Mouse (Mus musculus) MEL (cell line): ENCODE measurements around the gene Tcap. TPM values are rescaled to one million over a fixed set of nuclear protein-coding genes. Genes with fewer than 3 reads are reported as not detected.

Experiments used
- DNase-seq: peaks from one replicate; pipeline ENCODE4 v3.0.0; 2011; ENCODE audit warnings: low read depth, low spot score
- H3K27ac ChIP-seq: 2 replicates; pipeline ENCODE4 v1.5.1; 2012; ENCODE audit warnings: low read depth, mild to moderate bottlenecking, control low read depth, low read length, moderate library complexity; ENCODE audit not compliant: control insufficient read depth
- H3K27me3 ChIP-seq, 2 experiments: fragments of 150-350 bp in 1 of 2; sonication (generic) in 1 of 2; 2 replicates each; pipeline ENCODE4 v1.6.1; 2012; ENCODE audit warnings: low read length in 2 of 2, mild to moderate bottlenecking in 2 of 2, improper control_type of control experiment in 1 of 2, moderate library complexity in 1 of 2; ENCODE audit not compliant: insufficient read depth in 2 of 2, control insufficient read depth in 1 of 2
- H3K36me3 ChIP-seq, 2 experiments: 2 replicates each; pipeline ENCODE4 v1.6.1; 2012 to 2014; ENCODE audit warnings: low read length in 2 of 2, improper control_type of control experiment in 1 of 2, inconsistent platforms in 1 of 2, mild to moderate bottlenecking in 1 of 2; ENCODE audit not compliant: insufficient read depth in 2 of 2, control insufficient read depth in 1 of 2
- H3K4me1 ChIP-seq, 2 experiments: fragments of 150-350 bp in 1 of 2; sonication (generic) in 1 of 2; 2 replicates each; pipeline ENCODE4 v1.6.1; 2012; ENCODE audit warnings: low read length in 2 of 2, improper control_type of control experiment in 1 of 2, mild to moderate bottlenecking in 1 of 2; ENCODE audit not compliant: insufficient read depth in 2 of 2, control insufficient read depth in 1 of 2
- H3K4me3 ChIP-seq, 2 experiments: fragments of 150-350 bp in 1 of 2; sonication (generic) in 1 of 2; 2 replicates each; pipeline ENCODE4 v1.5.1; 2012; ENCODE audit warnings: low read depth in 2 of 2, low read length in 2 of 2, mild to moderate bottlenecking in 2 of 2, moderate library complexity in 2 of 2, control low read depth in 1 of 2, improper control_type of control experiment in 1 of 2; ENCODE audit not compliant: control insufficient read depth in 1 of 2, insufficient read depth in 1 of 2
- H3K79me2 ChIP-seq: 2 replicates; pipeline ENCODE4 v1.6.1; 2012; ENCODE audit warnings: mild to moderate bottlenecking, low read length, moderate library complexity; ENCODE audit not compliant: control insufficient read depth, poor library complexity, insufficient read depth
- H3K9ac ChIP-seq: 2 replicates; pipeline ENCODE4 v1.6.1; 2012; ENCODE audit warnings: low read depth, mild to moderate bottlenecking, control low read depth, low read length, moderate library complexity; ENCODE audit not compliant: control insufficient read depth, poor library complexity, severe bottlenecking
- H3K9me3 ChIP-seq: fragments of 150-350 bp; sonication (generic); replicated peaks from 2 replicates; pipeline ENCODE4 v1.6.1; 2012; ENCODE audit warnings: mild to moderate bottlenecking, low read length, improper control_type of control experiment, moderate library complexity; ENCODE audit not compliant: insufficient read depth
- BHLHE40 ChIP-seq: IDR thresholded peaks from 2 replicates; pipeline ENCODE4 v1.6.1; 2012; ENCODE audit warnings: low read depth, mild to moderate bottlenecking, inconsistent platforms, low read length, improper control_type of control experiment, borderline replicate concordance
- CHD2 ChIP-seq: IDR thresholded peaks from 2 replicates; pipeline ENCODE4 v1.6.1; 2011; ENCODE audit warnings: low read length, improper control_type of control experiment
- CTCF ChIP-seq, 3 experiments: IDR thresholded peaks in 2 of 3; conservative IDR thresholded peaks in 1 of 3; 2 replicates each; pipeline ENCODE4 v1.5.1; 2011 to 2012; ENCODE audit warnings: low read length in 3 of 3, low read depth in 2 of 3, mild to moderate bottlenecking in 2 of 3, improper control_type of control experiment in 1 of 3, inconsistent platforms in 1 of 3, mixed read lengths in 1 of 3, moderate library complexity in 1 of 3; ENCODE audit not compliant: control insufficient read depth in 1 of 3, insufficient read depth in 1 of 3, poor library complexity in 1 of 3, severe bottlenecking in 1 of 3
- ELF1 ChIP-seq: IDR thresholded peaks from 2 replicates; pipeline ENCODE4 v1.6.1; 2014; ENCODE audit warnings: low read depth, mild to moderate bottlenecking, inconsistent platforms, low read length, improper control_type of control experiment, moderate library complexity
- ETS1 ChIP-seq: IDR thresholded peaks from 2 replicates; pipeline ENCODE4 v1.6.1; 2012; ENCODE audit warnings: low read depth, mild to moderate bottlenecking, inconsistent platforms, low read length, improper control_type of control experiment, moderate library complexity
- HCFC1 ChIP-seq: IDR thresholded peaks from 2 replicates; pipeline ENCODE4 v1.6.1; 2012; ENCODE audit warnings: low read depth, mild to moderate bottlenecking, inconsistent platforms, low read length, improper control_type of control experiment, moderate library complexity
- MEF2A ChIP-seq: IDR thresholded peaks from 2 replicates; pipeline ENCODE4 v1.6.1; 2014; ENCODE audit warnings: low read depth, mild to moderate bottlenecking, inconsistent platforms, low read length, improper control_type of control experiment; ENCODE audit not compliant: poor library complexity, insufficient replicate concordance, severe bottlenecking; ENCODE audit errors: extremely low read depth
- MXI1 ChIP-seq: IDR thresholded peaks from 2 replicates; pipeline ENCODE4 v1.6.1; 2011; ENCODE audit warnings: mild to moderate bottlenecking, low read depth, low read length, improper control_type of control experiment
- MYC ChIP-seq: IDR thresholded peaks from 2 replicates; pipeline ENCODE4 v1.6.1; 2011; ENCODE audit warnings: low read depth, mild to moderate bottlenecking, low read length, improper control_type of control experiment, moderate library complexity
- NELFE ChIP-seq: IDR thresholded peaks from 2 replicates; pipeline ENCODE4 v1.6.1; 2011; ENCODE audit warnings: low read depth, low read length, improper control_type of control experiment
- NRF1 ChIP-seq: IDR thresholded peaks from 2 replicates; pipeline ENCODE4 v1.6.1; 2014; ENCODE audit warnings: low read depth, mild to moderate bottlenecking, inconsistent platforms, low read length, improper control_type of control experiment, moderate library complexity; ENCODE audit not compliant: poor library complexity, insufficient read depth, severe bottlenecking
- POLR2A ChIP-seq, 2 experiments: IDR thresholded peaks; 2 replicates each; pipeline ENCODE4 v1.6.1; 2011 to 2012; ENCODE audit warnings: low read length in 2 of 2, mild to moderate bottlenecking in 2 of 2, control low read depth in 1 of 2, improper control_type of control experiment in 1 of 2, low read depth in 1 of 2, moderate library complexity in 1 of 2; ENCODE audit not compliant: control insufficient read depth in 1 of 2, insufficient read depth in 1 of 2, poor library complexity in 1 of 2
- RAD21 ChIP-seq: IDR thresholded peaks from 2 replicates; pipeline ENCODE4 v1.6.1; 2011; ENCODE audit warnings: mild to moderate bottlenecking, low read depth, low read length, improper control_type of control experiment
- RCOR1 ChIP-seq: IDR thresholded peaks from 2 replicates; pipeline ENCODE4 v1.6.1; 2012; ENCODE audit warnings: low read depth, mild to moderate bottlenecking, inconsistent platforms, low read length, improper control_type of control experiment
- SMC3 ChIP-seq: IDR thresholded peaks from 2 replicates; pipeline ENCODE4 v1.6.1; 2011; ENCODE audit warnings: low read depth, low read length, improper control_type of control experiment
- TAL1 ChIP-seq: IDR thresholded peaks from 2 replicates; pipeline ENCODE4 v1.6.1; 2012; ENCODE audit warnings: mild to moderate bottlenecking, inconsistent platforms, low read length, moderate library complexity, mixed read lengths
- USF1 ChIP-seq: IDR thresholded peaks from 2 replicates; pipeline ENCODE4 v1.6.1; 2014; ENCODE audit warnings: low read depth, mild to moderate bottlenecking, inconsistent platforms, low read length, improper control_type of control experiment, moderate library complexity
- ZC3H11A ChIP-seq: IDR thresholded peaks from 2 replicates; pipeline ENCODE4 v1.6.1; 2012; ENCODE audit warnings: low read depth, mild to moderate bottlenecking, inconsistent platforms, low read length, improper control_type of control experiment
- ZKSCAN1 ChIP-seq: IDR thresholded peaks from 2 replicates; pipeline ENCODE4 v1.6.1; 2012; ENCODE audit warnings: low read depth, mild to moderate bottlenecking, inconsistent platforms, low read length, improper control_type of control experiment, moderate library complexity
- polyA plus RNA-seq, 2 experiments: library from polyadenylated mRNA; stranded (reverse) in 1 of 2; unstranded in 1 of 2; fragments of >175 nt in 1 of 2; fragments of >200 nt in 1 of 2; gene quantifications; 2 replicates each; pipeline versions ENCODE4 v1.2.1 to v1.2.4; 2012; ENCODE audit warnings: low replicate concordance in 2 of 2, low read depth in 1 of 2; ENCODE audit not compliant: insufficient read length in 2 of 2, insufficient read depth in 1 of 2, missing spikeins in 1 of 2
- total RNA-seq: library from RNA; depleted of rRNA; stranded (reverse); fragments of 300-350 nt; gene quantifications from 2 replicates; pipeline ENCODE4 v1.2.3, GENCODE M21; 2012

Tcap gene
- total and polyA plus RNA-seq, 3 experiments: 0.07 TPM; not detected in 2

- peaks cover 0 to under 1% of the 10 kb centered on the region in 2 experiments; a peak in 1 of 4 replicates for H3K36me3 ChIP-seq
- no peaks in the 10 kb centered on the region for H3K27me3 ChIP-seq
- H3K4me1 ChIP-seq: no peaks in the 10 kb centered on the region
- no peak overlapping the region for H3K27ac ChIP-seq
- no peak overlapping the region for H3K4me3 ChIP-seq
- TF ChIP-seq TAL1 (no peak), NRF1 (no peak), ELF1 (no peak), SMC3 (no peak)
- no peak overlapping the region for H3K9ac ChIP-seq
- H3K9me3 ChIP-seq: no peaks in the 10 kb centered on the region
- DNase-seq: no peak
- H3K79me2 ChIP-seq: no peaks in the 10 kb centered on the region; the same call in 1 of the 2 replicates
Measured at GRCm38 (mm10) chr11:98370588-98370987, 13.0 kb upstream of the Tcap start.

GRCm38 (mm10) chr11:98371556-98372240 is 11.9 kb upstream of the Tcap start:
- Histone ChIP-seq H3K9ac (no peak overlapping the region), H3K79me2 (no peaks in the 10 kb centered on the region; the same call in 1 of the 2 replicates), H3K4me1 (no peaks in the 10 kb centered on the region), H3K27ac (no peak overlapping the region), H3K4me3 (no peak overlapping the region), H3K27me3 (no peaks in the 10 kb centered on the region), H3K36me3 (peaks cover 0 to 2% of the 10 kb centered on the region in 2 experiments; a peak in 2 of 4 replicates), H3K9me3 (no peaks in the 10 kb centered on the region)
- TF ChIP-seq ETS1 (no peak), MYC (no peak), MXI1 (no peak), ZKSCAN1 (no peak), MEF2A (no peak), USF1 (no peak), RCOR1 (no peak), CHD2 (no peak), POLR2A (IDR thresholded peaks at IDR 0.05; ENCODE audit: control insufficient read depth in 1 of 2, insufficient read depth in 1 of 2, low read depth in 1 of 2, low read length in 2 of 2, poor library complexity in 1 of 2) (no peak), HCFC1 (no peak)
- no peak for DNase-seq

- H3K9ac ChIP-seq: no peak overlapping the region
- H3K9me3 ChIP-seq: no peaks in the 10 kb centered on the region
- H3K4me3 ChIP-seq: no peak overlapping the region
- no peaks in the 10 kb centered on the region for H3K4me1 ChIP-seq
- DNase-seq: peak; percentile 84
- TF ChIP-seq SMC3 (peak; percentile 81), ZC3H11A (peak; percentile 32; the same call in 1 of the 2 replicates), CTCF (IDR thresholded peaks at IDR 0.05 in 2 of 3, conservative IDR thresholded peaks at IDR 0.05 in 1 of 3; ENCODE audit: control insufficient read depth in 1 of 3, insufficient read depth in 1 of 3, low read depth in 2 of 3, low read length in 3 of 3, poor library complexity in 1 of 3, severe bottlenecking in 1 of 3) (peak; percentile 94 to 100 (median 95)), HCFC1 (no peak), POLR2A (IDR thresholded peaks at IDR 0.05; ENCODE audit: control insufficient read depth in 1 of 2, insufficient read depth in 1 of 2, low read depth in 1 of 2, low read length in 2 of 2, poor library complexity in 1 of 2) (no peak), RAD21 (peak; percentile 58), MEF2A (no peak), CHD2 (no peak), MYC (no peak), NELFE (no peak), BHLHE40 (0 out of 2 replicates have a peak, but pooled peaks have one; percentile 11)
- H3K36me3 ChIP-seq: peaks cover 0 to 2% of the 10 kb centered on the region in 2 experiments; a peak in 2 of 4 replicates
- H3K27me3 ChIP-seq: no peaks in the 10 kb centered on the region
- H3K27ac ChIP-seq: no peak overlapping the region
- no peaks in the 10 kb centered on the region; the same call in 1 of the 2 replicates for H3K79me2 ChIP-seq
Measured at GRCm38 (mm10) chr11:98372406-98372805, 11.2 kb upstream of the Tcap start.
